Mouse (Mus musculus) large intestine, adult 2 months (tissue): ENCODE measurements around the gene Olfr808. TPM values are rescaled to one million over a fixed set of nuclear protein-coding genes. Genes with fewer than 3 reads are reported as not detected.

Source experiments
- DNase-seq: peaks from one replicate; pipeline ENCODE4 v3.0.0-alpha.2; 2012; ENCODE audit warnings: low read depth, low spot score
- WGBS: fragments of 180-500 bp; shearing (Covaris S2); methylation state at CpG from one replicate; pipeline ENCODE4 v1.1.7; 2018; 5-methylcytosine and 5-hydroxymethylcytosine counted together
- polyA plus RNA-seq: library from polyadenylated mRNA; depleted of rRNA; stranded (reverse); fragments of >200 nt; gene quantifications from 2 replicates; pipeline ENCODE4 v1.2.3, GENCODE M21; 2012; rRNA removed

Olfr808 gene
- not detected in 2 replicates for polyA plus RNA-seq

DNA sequence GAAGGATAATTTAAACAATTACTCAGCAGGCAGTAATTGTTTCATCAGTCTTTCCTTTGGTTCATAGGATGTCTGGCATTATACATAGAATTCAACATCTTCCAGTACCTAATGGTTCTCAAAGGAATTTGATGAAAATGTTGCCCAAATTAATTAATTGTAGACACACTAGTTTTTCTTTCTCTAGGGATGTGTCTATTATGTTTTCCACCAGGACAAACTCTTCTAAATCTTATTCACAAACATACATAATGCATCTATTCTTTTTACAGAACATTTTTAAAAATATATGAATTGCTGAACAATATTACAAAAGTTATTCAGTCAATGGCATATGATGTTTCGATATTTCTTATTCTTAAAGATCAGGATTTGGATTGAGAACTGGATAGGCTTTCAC is at the start of gene Olfr808:
TSS of gene Olfr808 (plus strand) at position 301 of the 400 bp plus-strand sequence.
- WGBS: 83% methylated on average over 1 of the region's 1 CpGs
- DNase-seq: no peak

DNA sequence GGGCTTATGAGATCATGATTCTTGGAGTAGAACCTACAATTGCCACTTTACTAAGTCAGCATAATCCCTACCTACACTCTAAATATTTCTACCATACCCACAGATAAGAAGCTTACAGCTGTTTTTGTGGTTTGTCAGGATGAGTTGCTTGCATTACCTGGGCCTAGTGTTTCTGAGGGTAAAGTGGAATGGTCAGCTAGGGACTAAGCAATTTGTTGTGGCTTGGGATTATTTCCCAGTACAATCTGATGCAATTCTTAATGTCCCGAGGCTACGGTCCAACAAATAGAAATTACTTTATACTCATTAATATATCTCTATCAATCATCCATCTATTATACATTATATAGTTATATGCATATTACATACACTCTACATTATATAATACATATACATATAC is 36.0 kb upstream of the Olfr808 start, which contains the start of gene Olfr805:
TSS of gene Olfr805 (minus strand) at position 101 of the 400 bp plus-strand sequence.
- DNase-seq: no peak
- WGBS: 95% methylated on average over 2 of the region's 2 CpGs

DNA sequence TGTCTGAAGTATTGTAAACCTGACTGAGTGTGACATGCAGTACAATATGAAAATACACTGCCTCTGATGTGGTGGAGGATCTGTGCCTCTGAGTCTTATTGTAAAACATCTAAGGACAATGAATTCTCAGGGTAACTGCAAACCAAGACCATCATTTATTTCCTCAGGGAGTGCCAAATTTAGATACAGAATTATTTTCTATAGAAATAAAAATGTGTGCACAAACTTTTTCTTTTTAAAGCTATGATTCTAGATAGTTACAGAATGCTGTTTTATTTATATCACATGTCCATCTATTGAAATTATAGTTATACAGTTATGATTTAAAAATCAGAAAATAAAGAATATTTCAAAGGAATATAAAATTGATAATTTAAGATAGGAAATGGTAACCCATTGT is 23.5 kb upstream of the Olfr808 start, which contains the start of gene Olfr806:
TSS of gene Olfr806 (minus strand) at position 101 of the 400 bp plus-strand sequence.
- DNase-seq: no peak

DNA sequence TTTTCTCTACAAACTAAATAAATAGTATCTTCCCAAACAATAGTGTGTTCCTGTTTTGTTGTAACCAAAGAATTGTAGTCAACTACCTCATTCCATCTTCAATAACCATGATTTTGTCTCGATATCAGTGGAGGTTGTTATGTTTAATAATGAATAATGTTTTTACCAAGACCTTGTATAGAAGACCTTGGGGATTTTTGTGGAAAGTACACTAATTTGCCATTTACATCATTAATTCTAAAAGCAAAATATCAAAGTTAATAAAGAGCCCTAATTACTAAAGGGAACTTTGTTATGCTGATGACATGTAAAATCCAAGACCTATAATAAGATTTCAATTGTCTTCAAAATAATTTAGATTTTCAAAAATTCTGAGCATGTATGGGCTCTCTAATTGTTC is 7.6 kb upstream of the Olfr808 start, which contains the start of gene Olfr807:
TSS of gene Olfr807 (minus strand) at position 101 of the 400 bp plus-strand sequence.
- 78% methylated on average over 1 of the region's 1 CpGs for WGBS

DNA sequence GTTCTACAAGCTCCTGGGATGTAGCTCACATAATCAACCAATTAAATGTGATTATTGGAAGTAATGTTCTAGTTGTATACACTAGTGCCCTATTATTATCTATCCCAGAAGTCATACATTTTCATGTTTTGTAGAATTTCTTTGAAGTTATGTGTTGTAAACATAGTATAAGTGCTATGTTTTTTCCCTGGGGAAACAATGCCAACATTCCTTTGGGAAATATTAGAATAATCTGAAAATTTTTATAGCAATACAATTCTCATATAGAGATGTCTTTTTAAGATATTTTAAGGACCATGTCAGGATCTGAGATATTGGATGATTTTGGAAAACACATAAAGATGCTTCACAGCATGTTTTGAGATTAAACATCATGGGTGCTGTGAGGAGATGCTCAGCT is 9.1 kb downstream of the Olfr808 start, which contains the start of gene Olfr809:
TSS of gene Olfr809 (plus strand) at position 301 of the 400 bp plus-strand sequence.
- DNase-seq: no peak

More for the DNA sequence above, 7.6 kb upstream of the Olfr808 start, which contains the start of gene Olfr807:
- DNase-seq: no peak

DNA sequence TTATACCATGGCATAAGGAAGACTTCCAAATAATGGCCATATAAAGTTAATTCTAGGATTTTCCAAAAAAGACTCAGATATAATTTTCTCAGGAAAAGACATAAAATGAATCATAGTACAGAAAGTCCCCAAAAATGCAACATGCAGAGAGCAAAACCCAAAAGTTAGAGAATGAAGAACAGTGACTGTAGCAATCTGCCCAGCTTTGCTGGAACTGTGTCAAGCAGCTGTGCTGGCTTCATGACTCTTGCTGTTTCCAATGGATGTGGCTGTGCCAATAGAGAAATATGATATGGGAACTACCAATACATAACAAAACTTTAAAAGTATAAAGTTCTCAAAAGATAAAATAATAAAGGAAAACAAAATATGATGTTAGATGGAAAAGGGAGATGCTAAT is 12.8 kb downstream of the Olfr808 start:
- no peak for DNase-seq

DNA sequence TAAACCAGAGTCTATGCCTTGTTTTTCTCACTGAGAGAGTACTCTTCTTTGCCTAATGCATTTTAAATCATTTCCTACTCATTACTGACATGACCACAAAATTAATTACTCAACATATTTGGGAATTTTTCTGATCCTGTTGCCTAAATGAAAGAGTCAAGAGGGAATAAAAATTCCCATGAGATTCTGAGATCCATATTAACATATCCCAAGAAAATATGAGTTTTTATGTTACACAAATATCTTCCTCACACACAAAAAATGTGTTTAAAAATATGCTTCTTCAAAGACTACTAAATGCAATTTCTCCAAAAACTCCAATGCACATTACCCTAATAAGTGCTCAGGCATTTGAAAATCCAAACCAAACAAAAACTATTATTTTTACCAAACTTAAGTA is 29.5 kb downstream of the Olfr808 start, which contains the start of gene Olfr810:
TSS of gene Olfr810 (minus strand) at position 101 of the 400 bp plus-strand sequence.
- DNase-seq: no peak

DNA sequence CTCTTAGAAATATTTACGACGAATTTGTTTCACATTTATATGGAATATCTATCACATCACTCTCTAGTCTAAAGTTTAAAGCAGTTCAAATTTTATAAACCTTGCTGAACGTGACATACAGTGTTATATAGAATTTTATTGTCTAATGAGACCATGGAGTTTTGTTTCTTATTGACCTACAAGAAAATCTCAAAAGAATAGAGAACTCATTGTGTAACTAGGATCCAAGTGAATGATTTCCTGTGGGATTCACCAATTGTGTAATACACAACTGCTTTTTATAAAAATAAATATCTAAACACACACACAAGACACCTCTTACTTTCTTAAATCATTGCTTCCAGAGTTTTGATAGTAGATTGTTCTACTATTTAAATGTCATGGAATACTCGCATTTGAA is 39.0 kb downstream of the Olfr808 start, which contains the start of gene Olfr811:
TSS of gene Olfr811 (minus strand) at position 101 of the 400 bp plus-strand sequence.
- 72% methylated on average over 4 of the region's 4 CpGs for WGBS
- no peak for DNase-seq

Other genes with a start within 250 kb of the Olfr808 start
- gene Olfr791, start 243.7 kb upstream of the Olfr808 start, polyA plus RNA-seq: not detected in 2 replicates
- gene Olfr792, start 226.3 kb upstream of the Olfr808 start, polyA plus RNA-seq: not detected in 2 replicates
- not detected in 2 replicates for gene Olfr794, start 197.8 kb upstream of the Olfr808 start, polyA plus RNA-seq
- gene Olfr796, start 152.9 kb upstream of the Olfr808 start, polyA plus RNA-seq: not detected in 2 replicates
- not detected in 2 replicates for gene Olfr798, start 137.5 kb upstream of the Olfr808 start, polyA plus RNA-seq
- not detected in 2 replicates for gene Olfr799, start 128.0 kb upstream of the Olfr808 start, polyA plus RNA-seq
- gene Olfr800, start 107.8 kb upstream of the Olfr808 start, polyA plus RNA-seq: not detected in 2 replicates
- gene Olfr801, start 91.6 kb upstream of the Olfr808 start, polyA plus RNA-seq: not detected in 2 replicates
- not detected in 2 replicates for gene Olfr802, start 77.3 kb upstream of the Olfr808 start, polyA plus RNA-seq
- gene Olfr803, start 71.2 kb upstream of the Olfr808 start, polyA plus RNA-seq: not detected in 2 replicates
- not detected in 2 replicates for gene Olfr804, start 62.3 kb upstream of the Olfr808 start, polyA plus RNA-seq
- gene Olfr805, start 36.1 kb upstream of the Olfr808 start, polyA plus RNA-seq: not detected in 2 replicates
- not detected in 2 replicates for gene Olfr806, start 23.6 kb upstream of the Olfr808 start, polyA plus RNA-seq
- gene Olfr807, start 7.7 kb upstream of the Olfr808 start, polyA plus RNA-seq: not detected in 2 replicates
- gene Olfr809, start 9.2 kb downstream of the Olfr808 start, polyA plus RNA-seq: not detected in 2 replicates
- gene Olfr810, start 29.4 kb downstream of the Olfr808 start, polyA plus RNA-seq: not detected in 2 replicates
- not detected in 2 replicates for gene Olfr811, start 38.9 kb downstream of the Olfr808 start, polyA plus RNA-seq
- not detected in 2 replicates for gene Olfr812, start 80.6 kb downstream of the Olfr808 start, polyA plus RNA-seq
- not detected in 2 replicates for gene Olfr813, start 89.9 kb downstream of the Olfr808 start, polyA plus RNA-seq
- not detected in 2 replicates for gene Olfr814, start 114.4 kb downstream of the Olfr808 start, polyA plus RNA-seq
- not detected in 2 replicates for gene Olfr815, start 140.4 kb downstream of the Olfr808 start, polyA plus RNA-seq
- gene Olfr816, start 150.1 kb downstream of the Olfr808 start, polyA plus RNA-seq: not detected in 2 replicates
- not detected in 2 replicates for gene Olfr818, start 183.6 kb downstream of the Olfr808 start, polyA plus RNA-seq
- not detected in 2 replicates for gene Olfr819, start 201.8 kb downstream of the Olfr808 start, polyA plus RNA-seq
- gene Olfr247, start 210.7 kb downstream of the Olfr808 start, polyA plus RNA-seq: not detected in 2 replicates
- gene Gm10310, start 219.6 kb downstream of the Olfr808 start, polyA plus RNA-seq: not detected in 2 replicates
- gene Olfr820, start 247.1 kb downstream of the Olfr808 start, polyA plus RNA-seq: not detected in 2 replicates